Mouse (Mus musculus): ENCODE measurements around the gene Gm2115. TPM values are rescaled to one million over a fixed set of nuclear protein-coding genes. Genes with fewer than 3 reads are reported as not detected.

The Gm2115 gene
- total RNA-seq, 2 experiments from 2014 or later, result not detected

- no peak for ATAC-seq (ENCODE audit: poor library complexity, severe bottlenecking)
Observed at GRCm38 (mm10) chr7:84631878-84632277, 103.1 kb downstream of the Gm2115 start.

Other genes with a start within 250 kb of the Gm2115 start
- gene Arnt2, start 118.8 kb upstream of the Gm2115 start, total RNA-seq (2015), result 0.18 TPM in 1 of 2 replicates, not detected in the other
- gene Arnt2, start 118.8 kb upstream of the Gm2115 start, total RNA-seq (2017), result not detected in 2 replicates
- not detected in 2 replicates for gene Fah, start 77.8 kb downstream of the Gm2115 start, total RNA-seq (2015)
- gene Fah, start 77.8 kb downstream of the Gm2115 start, total RNA-seq (2017), result 0.77 TPM in 1 of 2 replicates, not detected in the other
- gene Zfand6, start 161.0 kb downstream of the Gm2115 start, total RNA-seq (2015), result 135 and 162 TPM in 2 replicates
- gene Zfand6, start 161.0 kb downstream of the Gm2115 start, total RNA-seq (2017), result 78.3 and 97.4 TPM in 2 replicates